Mouse (Mus musculus): Measurements from ENCODE around the gene Nceh1. TPM values are rescaled to one million over a fixed set of nuclear protein-coding genes. Genes with fewer than 3 reads are reported as not detected.
A peak's percentile ranks its signal among the peaks of the same experiment; 100 is the strongest.
"Not testable (repeated sequence)": the region's sequence is repeated elsewhere in the genome, so short reads cannot be mapped to it uniquely, and the experiment has no call there.

The Nceh1 gene
- total RNA-seq, 2 experiments from 2014 or later, result 1.7 to 5.6 TPM

GRCm38 (mm10) chr3:27272926-27273745 is 90.4 kb downstream of the Nceh1 start:
- ATAC-seq (replicated peaks; ENCODE audit: low FRiP score, poor library complexity, severe bottlenecking), result no peak

- not testable (repeated sequence) for ATAC-seq (replicated peaks; ENCODE audit: low FRiP score, poor library complexity, severe bottlenecking)
Measured at GRCm38 (mm10) chr3:27279286-27279925, 96.6 kb downstream of the Nceh1 start.

GRCm38 (mm10) chr3:27280280-27280749 is 97.5 kb downstream of the Nceh1 start:
- peak; percentile 81 for ATAC-seq (replicated peaks; ENCODE audit: low FRiP score, poor library complexity, severe bottlenecking)

GRCm38 (mm10) chr3:27283071-27283713 is 100.4 kb downstream of the Nceh1 start:
- no peak for ATAC-seq (replicated peaks; ENCODE audit: low FRiP score, poor library complexity, severe bottlenecking)

- ATAC-seq (replicated peaks; ENCODE audit: low FRiP score, poor library complexity, severe bottlenecking), result no peak
Measured at GRCm38 (mm10) chr3:27283796-27284195, 101.0 kb downstream of the Nceh1 start.

GRCm38 (mm10) chr3:27284227-27284626 is 101.5 kb downstream of the Nceh1 start:
- ATAC-seq (replicated peaks; ENCODE audit: low FRiP score, poor library complexity, severe bottlenecking), result no peak

- no peak for ATAC-seq (replicated peaks; ENCODE audit: low FRiP score, poor library complexity, severe bottlenecking)
Measured at GRCm38 (mm10) chr3:27285072-27285471, 102.3 kb downstream of the Nceh1 start.

GRCm38 (mm10) chr3:27288301-27288700 is 105.5 kb downstream of the Nceh1 start:
- ATAC-seq (replicated peaks; ENCODE audit: low FRiP score, poor library complexity, severe bottlenecking), result no peak

- ATAC-seq (replicated peaks; ENCODE audit: low FRiP score, poor library complexity, severe bottlenecking), result no peak
Measured at GRCm38 (mm10) chr3:27288909-27289308, 106.1 kb downstream of the Nceh1 start.

GRCm38 (mm10) chr3:27290285-27290684 is 107.5 kb downstream of the Nceh1 start:
- no peak for ATAC-seq (replicated peaks; ENCODE audit: low FRiP score, poor library complexity, severe bottlenecking)

- peak; percentile 76 for ATAC-seq (replicated peaks; ENCODE audit: low FRiP score, poor library complexity, severe bottlenecking)
Measured at GRCm38 (mm10) chr3:27290945-27291344, 108.2 kb downstream of the Nceh1 start.

GRCm38 (mm10) chr3:27291411-27291810 is 108.6 kb downstream of the Nceh1 start:
- ATAC-seq (replicated peaks; ENCODE audit: low FRiP score, poor library complexity, severe bottlenecking), result peak; percentile 86

GRCm38 (mm10) chr3:27293645-27294385 is 111.0 kb downstream of the Nceh1 start:
- ATAC-seq (replicated peaks; ENCODE audit: low FRiP score, poor library complexity, severe bottlenecking), result no peak

GRCm38 (mm10) chr3:27300451-27300850 is 117.7 kb downstream of the Nceh1 start:
- no peak for ATAC-seq (replicated peaks; ENCODE audit: low FRiP score, poor library complexity, severe bottlenecking)

- no peak for ATAC-seq (replicated peaks; ENCODE audit: low FRiP score, poor library complexity, severe bottlenecking)
Measured at GRCm38 (mm10) chr3:27302339-27303022, 119.7 kb downstream of the Nceh1 start.

- ATAC-seq (replicated peaks; ENCODE audit: low FRiP score, poor library complexity, severe bottlenecking), result no peak
Measured at GRCm38 (mm10) chr3:27306815-27307214, 124.0 kb downstream of the Nceh1 start.

- ATAC-seq (replicated peaks; ENCODE audit: low FRiP score, poor library complexity, severe bottlenecking), result no peak
Measured at GRCm38 (mm10) chr3:27310973-27311372, 128.2 kb downstream of the Nceh1 start.

GRCm38 (mm10) chr3:27311475-27311874 is 128.7 kb downstream of the Nceh1 start:
- no peak for ATAC-seq (replicated peaks; ENCODE audit: low FRiP score, poor library complexity, severe bottlenecking)

- no peak for ATAC-seq (replicated peaks; ENCODE audit: low FRiP score, poor library complexity, severe bottlenecking)
Measured at GRCm38 (mm10) chr3:27314506-27315164, 131.9 kb downstream of the Nceh1 start.
